Mouse (Mus musculus) lung, adult 2 months (tissue): ENCODE measurements around the gene Gpr162.

Experiments
- CTCF ChIP-seq: fragments of 200-500 bp; IDR thresholded peaks from 2 replicates; pipeline ENCODE4 v1.5.1; 2011; ENCODE audit warnings: mild to moderate bottlenecking, low read length, control low read depth; ENCODE audit not compliant: insufficient read depth
- POLR2A ChIP-seq: fragments of 200-500 bp; IDR thresholded peaks from 2 replicates; pipeline ENCODE4 v1.6.1; 2011; ENCODE audit warnings: low read depth, mild to moderate bottlenecking, control low read depth, low read length, borderline replicate concordance; ENCODE audit errors: extremely low read depth

- no peak for TF ChIP-seq POLR2A
- TF ChIP-seq CTCF = no peak
Observed at GRCm38 (mm10) chr6:124839805-124840204, 24.0 kb downstream of the Gpr162 start.
